ENCODE assay signal across 8 mouse cellular contexts in the genomic region with DNA sequence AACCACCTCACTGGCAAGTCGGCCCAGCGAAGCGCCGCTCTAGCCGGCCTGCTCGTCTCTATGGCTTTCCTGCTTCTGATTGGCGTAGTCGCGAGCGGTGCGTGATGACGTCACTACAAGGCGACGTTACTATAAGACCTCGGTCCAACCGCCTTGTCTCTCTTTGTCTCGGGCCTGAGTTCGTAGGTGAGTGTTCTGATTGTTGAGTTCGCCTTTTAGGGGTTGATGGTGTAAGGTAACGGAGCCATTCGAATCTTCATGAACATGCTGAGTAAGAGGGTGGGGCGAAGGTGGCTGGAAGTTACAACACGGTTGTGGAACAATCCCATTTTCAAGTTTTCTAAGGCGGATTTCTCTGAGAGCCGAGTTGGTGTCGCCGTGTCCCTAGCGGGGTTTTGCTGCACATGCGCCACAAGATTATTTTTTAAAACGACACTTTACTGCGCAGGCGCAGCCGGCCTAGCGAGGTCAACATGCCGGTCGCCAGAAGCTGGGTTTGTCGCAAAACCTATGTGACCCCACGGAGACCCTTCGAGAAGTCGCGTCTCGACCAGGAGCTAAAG. TPM values are rescaled to one million over a fixed set of nuclear protein-coding genes. Genes with fewer than 3 reads are reported as not detected.
DNase-seq lines count a peak whose midpoint lies in the region; ATAC-seq and TF ChIP-seq lines count a peak whose summit lies in the region.

A gene (plus strand): TSS at position 115 of the 563 bp plus-strand sequence.

- intact Hi-C loops in heart, postnatal 36 days (cut with DNase I): loop anchor here (2.0 kb wide), 1 partner anchor 37 kb away; no protein-coding TSS in a partner anchor

- peaks cover 49% of the 10 kb centered on the region for H3K36me3 ChIP-seq in G1E (replicated peaks)
- peaks cover 11% of the 10 kb centered on the region for H3K36me3 ChIP-seq in forebrain, embryonic 16.5 days (ENCODE audit: control insufficient read depth, insufficient read depth)
- H3K36me3 ChIP-seq in lung, embryonic 14.5 days (ENCODE audit: insufficient read depth): peaks cover 64% of the 10 kb centered on the region
- H3K36me3 ChIP-seq in thymus, adult 2 months (ENCODE audit: control insufficient read depth, insufficient read depth, low read length): peaks cover 31% of the 10 kb centered on the region

- DNase-seq in G1E (ENCODE audit: low spot score): peak; percentile 73
- DNase-seq in cerebellum, adult 18-20 months: peak; percentile 96 to 97
- peak; percentile 95 to 96 for DNase-seq in heart, postnatal 36 days
- DNase-seq in layer of hippocampus, adult 2 months (ENCODE audit: low spot score in 2 of 2): peak; percentile 96
- DNase-seq in lung, embryonic 14.5 days: peak; percentile 99
- DNase-seq in thymus, adult 2 months: peak; percentile 95

- peak within 1 kb of the TSS; percentile 73 for H3K9ac ChIP-seq in forebrain, embryonic 16.5 days (replicated peaks; ENCODE audit: low read depth, low read length)
- peak within 1 kb of the TSS; percentile 96 for H3K9ac ChIP-seq in lung, embryonic 14.5 days

- H3K4me1 ChIP-seq in G1E (ENCODE audit: insufficient read depth, low read depth, low read length): peaks cover 23% of the 10 kb centered on the region
- H3K4me1 ChIP-seq in forebrain, embryonic 16.5 days (replicated peaks; ENCODE audit: control insufficient read depth, insufficient read depth, low read length): peaks cover 19% of the 10 kb centered on the region
- H3K4me1 ChIP-seq in lung, embryonic 14.5 days (ENCODE audit: insufficient read depth): no peaks in the 10 kb centered on the region; the same call in 1 of the 2 replicates
- H3K4me1 ChIP-seq in olfactory bulb, adult 2 months (ENCODE audit: control insufficient read depth, insufficient read depth, low read length): peaks cover 12% of the 10 kb centered on the region
- peaks cover 12% of the 10 kb centered on the region for H3K4me1 ChIP-seq in thymus, adult 2 months (replicated peaks; ENCODE audit: control insufficient read depth, insufficient read depth, low read length)

- ATAC-seq in G1E (ENCODE audit: extremely low read depth, insufficient number of reproducible peaks, low FRiP score, poor library complexity, severe bottlenecking): peak; percentile 79
- peak; percentile 95 for ATAC-seq in forebrain, embryonic 16.5 days
- ATAC-seq in lung, embryonic 14.5 days (ENCODE audit: insufficient read depth): peak; percentile 94

- no peak for TF ChIP-seq CTCF in G1E (IDR thresholded peaks at IDR 0.05; ENCODE audit: low read depth, low read length)
- peak; percentile 72 for TF ChIP-seq CTCF in layer of hippocampus, adult 2 months (conservative IDR thresholded peaks at IDR 0.05)
- peak; percentile 25; the same call in 1 of the 2 replicates for TF ChIP-seq CTCF in lung, embryonic 14.5 days (IDR thresholded peaks at IDR 0.05; ENCODE audit: low read depth)
- TF ChIP-seq CTCF in olfactory bulb, adult 2 months (IDR thresholded peaks at IDR 0.05; ENCODE audit: insufficient read depth, low read depth, low read length): 0 out of 2 replicates have a peak, but pooled peaks have one; percentile 11
- TF ChIP-seq CTCF in thymus, adult 2 months (IDR thresholded peaks at IDR 0.05; ENCODE audit: borderline replicate concordance, control insufficient read depth, extremely low read depth, insufficient read depth, low read length, poor library complexity): peak; percentile 20; the same call in 1 of the 2 replicates

- no peaks in the 10 kb centered on the region for H3K27me3 ChIP-seq in G1E (ENCODE audit: insufficient read depth, low read length)
- H3K27me3 ChIP-seq in forebrain, embryonic 16.5 days (replicated peaks; ENCODE audit: control insufficient read depth, insufficient read depth, low read length): no peaks in the 10 kb centered on the region
- no peaks in the 10 kb centered on the region for H3K27me3 ChIP-seq in lung, embryonic 14.5 days (ENCODE audit: insufficient read depth, low read length)
- H3K27me3 ChIP-seq in thymus, adult 2 months (ENCODE audit: control insufficient read depth, insufficient read depth, low read length): no peaks in the 10 kb centered on the region

- no peaks in the 10 kb centered on the region for H3K9me3 ChIP-seq in G1E (replicated peaks)
- no peaks in the 10 kb centered on the region for H3K9me3 ChIP-seq in forebrain, embryonic 16.5 days (ENCODE audit: control insufficient read depth, low read length)
- no peaks in the 10 kb centered on the region for H3K9me3 ChIP-seq in lung, embryonic 14.5 days (ENCODE audit: low read depth, low read length)

- peak within 1 kb of the TSS; percentile 96 for H3K27ac ChIP-seq in forebrain, embryonic 16.5 days (ENCODE audit: low read length)
- peak within 1 kb of the TSS; percentile 93 for H3K27ac ChIP-seq in layer of hippocampus, adult 2 months
- H3K27ac ChIP-seq in lung, embryonic 14.5 days (ENCODE audit: low read depth): peak within 1 kb of the TSS; percentile 94
- H3K27ac ChIP-seq in olfactory bulb, adult 2 months (ENCODE audit: insufficient read depth, low read depth, low read length): peak within 1 kb of the TSS; percentile 95
- H3K27ac ChIP-seq in thymus, adult 2 months (ENCODE audit: control insufficient read depth, insufficient read depth, low read length): peak within 1 kb of the TSS; percentile 83

- H3K4me3 ChIP-seq in G1E (ENCODE audit: low read depth, low read length): peak within 1 kb of the TSS; percentile 75
- peak within 1 kb of the TSS; percentile 58 for H3K4me3 ChIP-seq in forebrain, embryonic 16.5 days (replicated peaks; ENCODE audit: low read length)
- peak within 1 kb of the TSS; percentile 90 for H3K4me3 ChIP-seq in layer of hippocampus, adult 2 months
- H3K4me3 ChIP-seq in lung, embryonic 14.5 days (ENCODE audit: low read depth, low read length): peak within 1 kb of the TSS; percentile 82
- H3K4me3 ChIP-seq in olfactory bulb, adult 2 months (ENCODE audit: insufficient read depth, low read depth, low read length): peak within 1 kb of the TSS; percentile 58
- peak within 1 kb of the TSS; percentile 65 for H3K4me3 ChIP-seq in thymus, adult 2 months (ENCODE audit: control insufficient read depth, insufficient read depth, low read length)

- WGBS in forebrain, embryonic 16.5 days: 1% methylated on average over 42 of the region's 42 CpGs
- 2% methylated on average over 42 of the region's 42 CpGs for WGBS in lung, embryonic 14.5 days
- under 1% methylated on average over 42 of the region's 42 CpGs for WGBS in olfactory bulb, adult 2 months
- 1% methylated on average over 42 of the region's 42 CpGs for WGBS in thymus, adult 2 months

- peak within 1 kb of the TSS; percentile 60 for H3K4me2 ChIP-seq in forebrain, embryonic 16.5 days (ENCODE audit: low read length)
- peak within 1 kb of the TSS; percentile 87 for H3K4me2 ChIP-seq in lung, embryonic 14.5 days

- peak; percentile 83 for TF ChIP-seq POLR2A in olfactory bulb, adult 2 months (IDR thresholded peaks at IDR 0.05; ENCODE audit: insufficient read depth, low read depth, low read length)
- peak; percentile 96 for TF ChIP-seq POLR2A in thymus, adult 2 months (IDR thresholded peaks at IDR 0.05; ENCODE audit: control insufficient read depth, extremely low read depth, insufficient read depth, low read length, poor library complexity)

RNA-seq across cellular contexts. Expression of the gene that starts here (rescaled TPM):
- 1,085 and 1,090 TPM in 2 replicates for total RNA-seq in G1E (2014; fragmentation: Nextera tagmentation)
- 2,177 and 2,187 TPM in 2 replicates for total RNA-seq in G1E (2017)
- polyA plus RNA-seq in G1E (2012): 598 and 1,340 TPM in 2 replicates
- polyA plus RNA-seq in forebrain, embryonic 16.5 days (2015; fragmentation: Nextera tagmentation; extraction: Ambion mirVana): 852 and 923 TPM in 2 replicates
- 100 to 1,000 TPM; 621 to 660 TPM for total RNA-seq in heart, postnatal 36 days (2021)
- total RNA-seq in layer of hippocampus, adult 2 months (2021): 100 to 1,000 TPM; 387 to 404 TPM
- 1,609 and 1,625 TPM in 2 replicates for polyA plus RNA-seq in lung, embryonic 14.5 days (2014; fragmentation: Nextera tagmentation; extraction: Ambion mirVana)
- 2,455 TPM in 1 of 2 replicates, not detected in the other for polyA plus RNA-seq in olfactory bulb, adult 2 months (2012; ENCODE audit: insufficient read depth, insufficient read length, low replicate concordance, missing spikeins)
- polyA plus RNA-seq in thymus, adult 2 months (2012; rRNA removed): 2,860 and 2,943 TPM in 2 replicates

Comparison
In these comparisons a context has a peak if more than half of its experiments do, and no peak if none do; other contexts are left out.
1. Peak in every context shown above with its lines: DNase-seq, ATAC-seq, H3K4me3 ChIP-seq and H3K27ac ChIP-seq.